In the genomic region with DNA sequence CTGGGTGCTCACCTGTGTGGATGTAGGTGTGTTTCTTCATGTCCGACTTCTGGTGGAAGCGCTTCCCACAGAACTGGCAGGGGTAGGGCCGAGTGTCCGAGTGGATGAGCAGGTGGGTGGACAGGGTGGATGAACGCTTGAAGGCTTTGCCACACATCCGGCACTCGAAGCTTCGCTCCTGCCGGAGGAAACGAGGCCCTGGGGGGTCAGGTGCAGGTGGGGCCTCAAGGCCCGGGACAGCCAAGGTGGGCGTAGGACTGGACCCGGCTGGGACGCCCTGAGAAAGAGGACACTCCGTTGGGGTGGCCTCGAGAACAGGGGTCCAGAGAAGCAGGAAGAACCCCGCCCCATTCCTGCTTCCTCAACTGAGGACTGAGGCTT, we compare ENCODE assay signal across 25 mouse cellular contexts. TPM values are rescaled to one million over a fixed set of nuclear protein-coding genes. Genes with fewer than 3 reads are reported as not detected.
DNase-seq lines count a peak whose midpoint lies in the region; ATAC-seq lines count a peak whose summit lies in the region.
"Had no signal": no experiment of that assay in that cellular context is flagged by ENCODE, and none has a peak within 500 bp of the region (broad histone marks: within the 10 kb centered on the region; RNA-seq: fewer than 3 reads in every experiment).

No protein-coding gene starts in this region.

- no peak overlapping the region; the same call in 1 of the 2 replicates for H3K4me3 ChIP-seq in hindbrain, embryonic 10.5 days
- no peak overlapping the region for H3K4me3 ChIP-seq in hindbrain, embryonic 12.5 days
- H3K4me3 ChIP-seq in liver, embryonic 15.5 days (replicated peaks), result no peak overlapping the region
- H3K4me3 ChIP-seq: embryonic facial prominence, embryonic 15.5 days; erythroblast, embryonic 14.5 days; heart, embryonic 13.5 days; hindbrain, embryonic 15.5 days had no signal

- no peak for ATAC-seq in hindbrain, embryonic 12.5 days (ENCODE audit: low FRiP score)
- no peak for ATAC-seq in liver, embryonic 15.5 days (ENCODE audit: insufficient read depth)
- ATAC-seq: forebrain, embryonic 16.5 days had no signal

- no peaks in the 10 kb centered on the region for H3K9me3 ChIP-seq in hindbrain, embryonic 10.5 days
- no peaks in the 10 kb centered on the region for H3K9me3 ChIP-seq in hindbrain, embryonic 12.5 days (replicated peaks)
- no peaks in the 10 kb centered on the region for H3K9me3 ChIP-seq in liver, embryonic 15.5 days (replicated peaks)
- H3K9me3 ChIP-seq: embryonic facial prominence, embryonic 15.5 days; heart, embryonic 13.5 days; hindbrain, embryonic 15.5 days had no signal

- H3K4me2 ChIP-seq in hindbrain, embryonic 12.5 days (replicated peaks), result no peak overlapping the region
- no peak overlapping the region for H3K4me2 ChIP-seq in liver, embryonic 15.5 days
- H3K4me2 ChIP-seq: embryonic facial prominence, embryonic 15.5 days; heart, embryonic 13.5 days; hindbrain, embryonic 15.5 days had no signal

- no peak for DNase-seq in hindbrain, embryonic 10.5 days (ENCODE audit: low spot score)
- DNase-seq in liver, result peak; percentile 5
- no peak for DNase-seq in thymus, postnatal 10 days (ENCODE audit: low spot score in 2 of 2)
- no peak for DNase-seq in layer of hippocampus, adult 18-20 months (ENCODE audit: low spot score in 2 of 2)
- DNase-seq: adrenal gland, postnatal 10 days; cerebellum, adult 11 months; embryo, embryonic 11 days; gastrocnemius, postnatal 14 days had no signal

- no peak overlapping the region for H3K9ac ChIP-seq in hindbrain, embryonic 12.5 days
- no peak overlapping the region for H3K9ac ChIP-seq in liver, embryonic 15.5 days
- H3K9ac ChIP-seq: embryonic facial prominence, embryonic 15.5 days; heart, embryonic 13.5 days; hindbrain, embryonic 15.5 days had no signal

- H3K27me3 ChIP-seq in hindbrain, embryonic 10.5 days (ENCODE audit: insufficient read depth, poor library complexity, severe bottlenecking), result no peaks in the 10 kb centered on the region
- H3K27me3 ChIP-seq in hindbrain, embryonic 12.5 days, result peaks cover 6% of the 10 kb centered on the region
- no peaks in the 10 kb centered on the region for H3K27me3 ChIP-seq in liver, embryonic 15.5 days
- H3K27me3 ChIP-seq: embryonic facial prominence, embryonic 15.5 days; hindbrain, embryonic 15.5 days had no signal

- peak overlapping the region; percentile 37; the same call in 1 of the 2 replicates for H3K27ac ChIP-seq in hindbrain, embryonic 10.5 days
- H3K27ac ChIP-seq in hindbrain, embryonic 12.5 days, result no peak overlapping the region
- H3K27ac ChIP-seq in liver, embryonic 15.5 days (replicated peaks), result peak overlapping the region; percentile 97
- H3K27ac ChIP-seq: embryonic facial prominence, embryonic 15.5 days; heart, embryonic 13.5 days; hindbrain, embryonic 15.5 days had no signal

- 80% methylated on average over 17 of the region's 17 CpGs for WGBS in hindbrain, embryonic 10.5 days
- WGBS in hindbrain, embryonic 12.5 days, result 82% methylated on average over 17 of the region's 17 CpGs
- WGBS in liver, embryonic 15.5 days (ENCODE audit: insufficient replicate concordance), result 86% methylated on average over 17 of the region's 17 CpGs

- peaks cover 19% of the 10 kb centered on the region for H3K4me1 ChIP-seq in hindbrain, embryonic 10.5 days (replicated peaks)
- H3K4me1 ChIP-seq in hindbrain, embryonic 12.5 days, result no peaks in the 10 kb centered on the region
- H3K4me1 ChIP-seq in liver, embryonic 15.5 days (replicated peaks), result peaks cover 96% of the 10 kb centered on the region
- H3K4me1 ChIP-seq: hindbrain, embryonic 15.5 days had no signal

- no peaks in the 10 kb centered on the region for H3K36me3 ChIP-seq in hindbrain, embryonic 10.5 days
- H3K36me3 ChIP-seq in hindbrain, embryonic 12.5 days, result no peaks in the 10 kb centered on the region
- H3K36me3 ChIP-seq in liver, embryonic 15.5 days (replicated peaks), result peaks cover 86% of the 10 kb centered on the region
- H3K36me3 ChIP-seq: embryonic facial prominence, embryonic 15.5 days; heart, embryonic 13.5 days; hindbrain, embryonic 15.5 days had no signal

RNA-seq across cellular contexts. Expression of gene Gfi1b, which starts 10.4 kb away (rescaled TPM):
- polyA plus RNA-seq in hindbrain, embryonic 10.5 days (2016; fragmentation: Nextera tagmentation; extraction: Ambion mirVana), result 3.4 and 4.7 TPM in 2 replicates
- 1.2 and 1.3 TPM in 2 replicates for polyA plus RNA-seq in hindbrain, embryonic 12.5 days (2016; fragmentation: Nextera tagmentation; extraction: Ambion mirVana)
- polyA plus RNA-seq in liver, embryonic 15.5 days (2015; fragmentation: Nextera tagmentation; extraction: Ambion mirVana), result 88.2 and 91.9 TPM in 2 replicates
- total RNA-seq in layer of hippocampus, adult 18-20 months (2021), result not detected
- total RNA-seq: ES-E14; gastrocnemius, adult 18-20 months; gastrocnemius, postnatal 14 days had no signal
- polyA plus RNA-seq: embryonic facial prominence, embryonic 15.5 days; forebrain, embryonic 16.5 days; frontal cortex, adult 2 months had no signal

RNA-seq across cellular contexts. Expression of gene Gtf3c5, which starts 27.8 kb away (rescaled TPM):
- polyA plus RNA-seq in hindbrain, embryonic 10.5 days (2016; fragmentation: Nextera tagmentation; extraction: Ambion mirVana), result 59.8 and 61.0 TPM in 2 replicates
- 50.0 and 50.5 TPM in 2 replicates for polyA plus RNA-seq in hindbrain, embryonic 12.5 days (2016; fragmentation: Nextera tagmentation; extraction: Ambion mirVana)
- 12.6 and 14.3 TPM in 2 replicates for polyA plus RNA-seq in liver, embryonic 15.5 days (2015; fragmentation: Nextera tagmentation; extraction: Ambion mirVana)
- 10 to 100 TPM; 19.6 to 20.5 TPM for total RNA-seq in layer of hippocampus, adult 18-20 months (2021)

RNA-seq across cellular contexts. Expression of gene Tsc1, which starts 29.6 kb away (rescaled TPM):
- 21.8 and 23.8 TPM in 2 replicates for polyA plus RNA-seq in hindbrain, embryonic 10.5 days (2016; fragmentation: Nextera tagmentation; extraction: Ambion mirVana)
- polyA plus RNA-seq in hindbrain, embryonic 12.5 days (2016; fragmentation: Nextera tagmentation; extraction: Ambion mirVana), result 32.1 and 32.4 TPM in 2 replicates
- polyA plus RNA-seq in liver, embryonic 15.5 days (2015; fragmentation: Nextera tagmentation; extraction: Ambion mirVana), result 8.9 and 10.0 TPM in 2 replicates
- total RNA-seq in layer of hippocampus, adult 18-20 months (2021), result 10 to 100 TPM; 44.7 to 46.0 TPM

RNA-seq across cellular contexts. Expression of gene Cel, which starts 48.2 kb away (rescaled TPM):
- polyA plus RNA-seq in hindbrain, embryonic 10.5 days (2016; fragmentation: Nextera tagmentation; extraction: Ambion mirVana), result not detected in 2 replicates
- not detected in 2 replicates for polyA plus RNA-seq in hindbrain, embryonic 12.5 days (2016; fragmentation: Nextera tagmentation; extraction: Ambion mirVana)
- polyA plus RNA-seq in liver, embryonic 15.5 days (2015; fragmentation: Nextera tagmentation; extraction: Ambion mirVana), result 0.45 and 5.1 TPM in 2 replicates
- not detected for total RNA-seq in layer of hippocampus, adult 18-20 months (2021)
- total RNA-seq: CH12.LX; common myeloid progenitor, adult 5-6 weeks; ES-E14; gastrocnemius, postnatal 14 days; granulocyte monocyte progenitor cell, adult 5-6 weeks; hematopoietic stem cell, adult 5-6 weeks had no signal
- polyA plus RNA-seq: embryonic facial prominence, embryonic 11.5 days; erythroblast, embryonic 14.5 days; forebrain, embryonic 11.5 days; forebrain, embryonic 16.5 days; heart, embryonic 13.5 days; heart, postnatal 0 days had no signal

Comparison
In these comparisons a context has a peak if more than half of its experiments do, and no peak if none do; other contexts are left out.
1. RNA of gene Gfi1b, which starts 10.4 kb away (polyA plus RNA-seq): 88.2 to 91.9 TPM in liver, embryonic 15.5 days; 3.4 to 4.7 TPM in hindbrain, embryonic 10.5 days and 1.2 to 1.3 TPM in hindbrain, embryonic 12.5 days; every median in the first group is over 10 times any median in the second.